12 mouse cellular contexts compared by ENCODE assay signal in genomic region chr3:116771597-116771996, GRCm38 (mm10). TPM values are rescaled to one million over a fixed set of nuclear protein-coding genes. Genes with fewer than 3 reads are reported as not detected.
DNase-seq lines count a peak whose midpoint lies in the region; ATAC-seq and TF ChIP-seq lines count a peak whose summit lies in the region.
"Had no signal": no experiment of that assay in that cellular context is flagged by ENCODE, and none has a peak within 500 bp of the region (broad histone marks: within the 10 kb centered on the region; RNA-seq: fewer than 3 reads in every experiment).

No protein-coding gene starts in this region.

- POLR2A ChIA-PET in Patski (lab: Charles Lee) = interaction anchor here (1.1 kb wide), 1 partner anchor 23 kb away, joined by 3 read pairs; no protein-coding TSS in a partner anchor

- no peaks in the 10 kb centered on the region for H3K4me1 ChIP-seq in heart, adult 2 months (ENCODE audit: control insufficient read depth, insufficient read depth, low read length)
- H3K4me1 ChIP-seq in heart, embryonic 11.5 days (ENCODE audit: control insufficient read depth, insufficient read depth, low read length) = no peaks in the 10 kb centered on the region
- H3K4me1 ChIP-seq: liver, embryonic 15.5 days had no signal

- TF ChIP-seq CTCF in heart, adult 2 months (IDR thresholded peaks at IDR 0.05) = peak; percentile 53
- peak; percentile 91 for TF ChIP-seq CTCF in Patski (IDR thresholded peaks at IDR 0.05)

- no peaks in the 10 kb centered on the region; the same call in 1 of the 2 replicates for H3K36me3 ChIP-seq in heart, adult 2 months (ENCODE audit: control insufficient read depth, insufficient read depth, low read length)
- peaks cover 32% of the 10 kb centered on the region for H3K36me3 ChIP-seq in heart, embryonic 11.5 days (ENCODE audit: control insufficient read depth, insufficient read depth, low read length)

- intact Hi-C loops in heart, adult 2 months (cut with DNase I) = no loop called here

- no peak overlapping the region for H3K4me3 ChIP-seq in heart, adult 2 months
- no peak overlapping the region for H3K4me3 ChIP-seq in heart, embryonic 11.5 days (ENCODE audit: low read depth, low read length)
- H3K4me3 ChIP-seq: liver, embryonic 15.5 days had no signal

- 78% methylated on average over 2 of the region's 2 CpGs for WGBS in heart, adult 2 months
- WGBS in heart, embryonic 11.5 days (ENCODE audit: insufficient replicate concordance) = 86% methylated on average over 2 of the region's 2 CpGs

- TF ChIP-seq POLR2A in heart, adult 2 months (IDR thresholded peaks at IDR 0.05; ENCODE audit: insufficient read depth, low read depth, low read length) = no peak

- no peak for ATAC-seq in heart, embryonic 11.5 days (replicated peaks; ENCODE audit: insufficient number of reproducible peaks, low FRiP score, low TSS enrichment)
- ATAC-seq in Patski = no peak
- ATAC-seq: midbrain, embryonic 16.5 days had no signal

- no peak overlapping the region for H3K4me2 ChIP-seq in heart, embryonic 11.5 days
- H3K4me2 ChIP-seq: liver, embryonic 15.5 days had no signal

- DNase-seq in heart, adult 2 months = no peak
- peak; percentile 24 for DNase-seq in layer of hippocampus, adult 11-12 months (ENCODE audit: low spot score)
- no peak for DNase-seq in layer of hippocampus, postnatal 25 days (ENCODE audit: extremely low spot score in 1 of 2, low spot score in 1 of 2)
- DNase-seq in A20 (ENCODE audit: low read depth, low spot score) (peak; percentile 24), Patski (ENCODE audit: low read depth, low spot score) (no peak)
- no peak for DNase-seq in urinary bladder, adult 2 months (ENCODE audit: low spot score)
- DNase-seq in right cerebral cortex, postnatal 36 days (ENCODE audit: low spot score in 2 of 2) = no peak
- DNase-seq: cerebellum, postnatal 25 days; layer of hippocampus, postnatal 36 days had no signal

- no peak overlapping the region for H3K27ac ChIP-seq in heart, adult 2 months
- H3K27ac ChIP-seq in heart, embryonic 11.5 days (ENCODE audit: low read depth, low read length) = no peak overlapping the region
- H3K27ac ChIP-seq: liver, embryonic 15.5 days had no signal

- no peaks in the 10 kb centered on the region for H3K9me3 ChIP-seq in heart, embryonic 11.5 days (replicated peaks; ENCODE audit: control insufficient read depth, low read length)
- H3K9me3 ChIP-seq: liver, embryonic 15.5 days had no signal

- CTCF ChIA-PET in Patski (lab: Charles Lee) = interaction anchor here (0.7 to 7.5 kb wide), 13 partner anchors 11 to 81 kb away, joined by 3 to 49 read pairs (median 4); no protein-coding TSS in a partner anchor

- H3K9ac ChIP-seq in heart, adult 2 months (ENCODE audit: low read depth, low read length) = no peak overlapping the region
- no peak overlapping the region for H3K9ac ChIP-seq in heart, embryonic 11.5 days (ENCODE audit: low read depth, low read length)
- H3K9ac ChIP-seq: liver, embryonic 15.5 days had no signal

- in situ Hi-C loops in Patski (cut with MboI; ENCODE audit: low pct_unique_long_range_greater_than_20kb) = no loop called here

- H3K27me3 ChIP-seq in heart, adult 2 months (ENCODE audit: control insufficient read depth, insufficient read depth, low read length) = no peaks in the 10 kb centered on the region
- no peaks in the 10 kb centered on the region for H3K27me3 ChIP-seq in heart, embryonic 11.5 days (ENCODE audit: control insufficient read depth, insufficient read depth, low read length)
- H3K27me3 ChIP-seq in Patski = no peaks in the 10 kb centered on the region
- H3K27me3 ChIP-seq: liver, embryonic 15.5 days had no signal

- no peaks in the 10 kb centered on the region for H3K79me2 ChIP-seq in heart, adult 2 months (replicated peaks; ENCODE audit: control insufficient read depth, insufficient read depth, low read length)

- TF ChIP-seq EP300 in heart, adult 2 months (IDR thresholded peaks at IDR 0.05; ENCODE audit: insufficient read depth, low read depth, low read length) = no peak

RNA-seq across cellular contexts. Expression of gene Agl, which starts 36.4 kb away (rescaled TPM):
- 100 to 1,000 TPM; 173 to 200 TPM for total RNA-seq in heart, adult 2 months (2021)
- polyA plus RNA-seq in heart, adult 2 months (2012; rRNA removed) = 41.1 and 99.5 TPM in 2 replicates
- 49.2 and 55.8 TPM in 2 replicates for polyA plus RNA-seq in heart, embryonic 11.5 days (2014; fragmentation: Nextera tagmentation; extraction: Ambion mirVana)
- 10 to 100 TPM; 26.2 to 29.3 TPM for total RNA-seq in layer of hippocampus, postnatal 25 days (2021)
- polyA plus RNA-seq in Patski (2021) = 44.8 TPM
- polyA plus RNA-seq in urinary bladder, adult 2 months (2012; rRNA removed) = 17.3 and 27.2 TPM in 2 replicates

RNA-seq across cellular contexts. Expression of gene Slc35a3, which starts 59.0 kb away (rescaled TPM):
- total RNA-seq in heart, adult 2 months (2021) = 10 to 100 TPM; 10.7 to 11.2 TPM
- 5.7 and 10.2 TPM in 2 replicates for polyA plus RNA-seq in heart, adult 2 months (2012; rRNA removed)
- polyA plus RNA-seq in heart, embryonic 11.5 days (2014; fragmentation: Nextera tagmentation; extraction: Ambion mirVana) = 13.4 and 15.9 TPM in 2 replicates
- total RNA-seq in layer of hippocampus, postnatal 25 days (2021) = 10 to 100 TPM; 14.6 to 16.5 TPM
- polyA plus RNA-seq in Patski (2021) = 44.0 TPM
- polyA plus RNA-seq in urinary bladder, adult 2 months (2012; rRNA removed) = 14.3 and 17.1 TPM in 2 replicates

Comparison
In these comparisons a context has a peak if more than half of its experiments do, and no peak if none do; other contexts are left out.
1. DNase-seq: peak in layer of hippocampus, adult 11-12 months (single experiment) and A20 (single experiment); none in heart, adult 2 months (0 of 2), layer of hippocampus, postnatal 25 days (0 of 2), Patski (single experiment), urinary bladder, adult 2 months (single experiment) and right cerebral cortex, postnatal 36 days (0 of 2).